Mouse (Mus musculus) E14TG2a.4 (cell line): Measurements from ENCODE around the gene Asb2.

Experiments used
- H3K27me3 ChIP-seq: 2 replicates; pipeline ENCODE4 v1.6.1; 2014; ENCODE audit warnings: low read length, control low read depth; ENCODE audit not compliant: insufficient read depth
- H3K36me3 ChIP-seq: 2 replicates; pipeline ENCODE4 v1.6.1; 2014; ENCODE audit warnings: low read length, control low read depth; ENCODE audit not compliant: insufficient read depth
- H3K4me1 ChIP-seq: replicated peaks from 2 replicates; pipeline ENCODE4 v1.6.1; 2014; ENCODE audit warnings: low read depth, low read length, control low read depth
- H3K4me3 ChIP-seq: replicated peaks from 2 replicates; pipeline ENCODE4 v1.5.1; 2014; ENCODE audit warnings: mild to moderate bottlenecking, low read length
- H3K9me3 ChIP-seq: 2 replicates; pipeline ENCODE4 v1.6.1; 2014; ENCODE audit warnings: low read length, control low read depth
- CTCF ChIP-seq: conservative IDR thresholded peaks from 2 replicates; pipeline ENCODE4 v1.5.1; 2014; ENCODE audit warnings: low read length
- NANOG ChIP-seq: IDR thresholded peaks from 2 replicates; pipeline ENCODE4 v1.6.1; 2014; ENCODE audit warnings: borderline replicate concordance, low read length, mixed read lengths
- POU5F1 ChIP-seq: IDR thresholded peaks from 2 replicates; pipeline ENCODE4 v1.6.1; 2014; ENCODE audit warnings: low read length, borderline replicate concordance

Gene Asb2

GRCm38 (mm10) chr12:103356415-103356748, 581 bp upstream of the Asb2 start:
- Histone ChIP-seq H3K4me1 (no peaks in the 10 kb centered on the region), H3K36me3 (no peaks in the 10 kb centered on the region), H3K27me3 (peaks cover 5% of the 10 kb centered on the region; the same call in 1 of the 2 replicates), H3K9me3 (0 out of 2 replicates have a peak, but pooled peaks cover 3% of the 10 kb centered on the region), H3K4me3 (no peak overlapping the region)
- TF ChIP-seq NANOG = no peak
- no peak for TF ChIP-seq CTCF
- no peak for TF ChIP-seq POU5F1

- Histone ChIP-seq H3K27me3 (peaks cover 5% of the 10 kb centered on the region; the same call in 1 of the 2 replicates), H3K9me3 (0 out of 2 replicates have a peak, but pooled peaks cover 3% of the 10 kb centered on the region), H3K4me3 (no peak overlapping the region), H3K36me3 (no peaks in the 10 kb centered on the region), H3K4me1 (no peaks in the 10 kb centered on the region)
- no peak for TF ChIP-seq CTCF
- TF ChIP-seq NANOG = no peak
- no peak for TF ChIP-seq POU5F1
Measured at GRCm38 (mm10) chr12:103353538-103353937, 2.3 kb downstream of the Asb2 start.

DNA sequence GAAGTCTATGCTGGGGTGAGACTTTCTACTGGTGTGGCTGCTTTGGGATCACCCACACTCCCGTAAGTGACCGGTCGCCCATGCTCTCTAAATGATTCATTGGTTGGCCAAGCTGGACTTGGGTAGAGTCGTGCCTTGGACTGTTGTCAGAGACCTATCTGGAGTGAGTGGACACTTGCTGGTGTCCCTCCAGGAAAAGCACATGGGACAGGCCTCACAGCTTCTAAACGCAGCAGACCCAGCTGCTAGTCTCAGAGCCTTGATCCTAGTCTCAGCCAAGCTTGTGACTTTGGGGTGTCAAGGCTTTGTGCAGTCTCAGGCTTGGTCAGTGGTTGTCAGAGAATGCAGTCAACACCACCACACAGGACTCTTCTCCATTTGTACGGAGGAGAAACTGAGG, 3.1 kb downstream of the Asb2 start:
- 0 out of 2 replicates have a peak, but pooled peaks cover 3% of the 10 kb centered on the region for H3K9me3 ChIP-seq
- H3K36me3 ChIP-seq = no peaks in the 10 kb centered on the region
- no peaks in the 10 kb centered on the region for H3K4me1 ChIP-seq
- no peak overlapping the region for H3K4me3 ChIP-seq
- H3K27me3 ChIP-seq = peaks cover 11% of the 10 kb centered on the region
- no peak for TF ChIP-seq NANOG
- no peak for TF ChIP-seq CTCF
- no peak for TF ChIP-seq POU5F1

DNA sequence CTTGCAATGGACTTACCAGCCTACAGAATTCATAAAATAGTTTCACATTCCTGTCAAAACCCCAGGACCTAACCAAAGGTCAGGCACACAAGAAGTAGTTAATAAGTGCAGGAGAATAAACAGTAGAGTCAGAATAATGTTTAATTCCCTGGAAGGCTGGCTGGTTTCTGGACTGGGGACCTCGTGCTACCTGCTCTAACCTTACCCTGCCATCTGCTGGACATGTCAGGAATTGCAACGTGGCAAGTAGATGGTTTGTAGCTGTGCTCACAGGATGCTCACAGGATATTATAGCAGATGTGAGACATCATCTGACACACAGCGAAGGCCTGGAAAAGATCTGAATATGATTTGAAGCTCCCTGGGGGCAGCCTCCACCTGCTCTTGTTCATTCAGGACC, 7.3 kb downstream of the Asb2 start:
- Histone ChIP-seq H3K9me3 (0 out of 2 replicates have a peak, but pooled peaks cover 3% of the 10 kb centered on the region), H3K27me3 (peaks cover 10% of the 10 kb centered on the region), H3K4me1 (no peaks in the 10 kb centered on the region), H3K36me3 (no peaks in the 10 kb centered on the region), H3K4me3 (no peak overlapping the region)
- no peak for TF ChIP-seq POU5F1
- TF ChIP-seq NANOG = no peak
- peak; percentile 98 for TF ChIP-seq CTCF

DNA sequence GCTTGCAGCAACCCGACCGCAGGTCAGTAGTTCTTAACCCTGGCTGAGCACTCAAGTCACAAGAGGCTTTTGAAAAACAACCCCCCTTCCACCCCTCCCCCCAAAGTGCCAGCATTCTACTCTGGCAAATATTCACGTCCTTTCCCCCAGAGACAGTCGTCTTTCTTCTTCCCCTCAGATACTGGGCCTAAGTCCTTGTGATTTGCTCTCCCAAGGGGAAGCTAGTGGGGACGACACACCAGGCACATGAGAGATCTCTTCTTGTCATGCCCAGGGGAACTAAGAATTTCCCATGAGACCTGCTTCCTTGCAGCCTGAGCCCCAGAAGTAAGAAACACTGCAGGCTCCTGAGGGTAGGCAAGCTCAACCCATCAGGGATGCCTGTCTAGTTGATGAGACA, 8.4 kb downstream of the Asb2 start:
- no peaks in the 10 kb centered on the region for H3K4me1 ChIP-seq
- peaks cover 14% of the 10 kb centered on the region for H3K27me3 ChIP-seq
- H3K36me3 ChIP-seq = no peaks in the 10 kb centered on the region
- H3K9me3 ChIP-seq = 0 out of 2 replicates have a peak, but pooled peaks cover 3% of the 10 kb centered on the region
- TF ChIP-seq POU5F1 (no peak), CTCF (no peak), NANOG (no peak)
- no peak overlapping the region for H3K4me3 ChIP-seq

DNA sequence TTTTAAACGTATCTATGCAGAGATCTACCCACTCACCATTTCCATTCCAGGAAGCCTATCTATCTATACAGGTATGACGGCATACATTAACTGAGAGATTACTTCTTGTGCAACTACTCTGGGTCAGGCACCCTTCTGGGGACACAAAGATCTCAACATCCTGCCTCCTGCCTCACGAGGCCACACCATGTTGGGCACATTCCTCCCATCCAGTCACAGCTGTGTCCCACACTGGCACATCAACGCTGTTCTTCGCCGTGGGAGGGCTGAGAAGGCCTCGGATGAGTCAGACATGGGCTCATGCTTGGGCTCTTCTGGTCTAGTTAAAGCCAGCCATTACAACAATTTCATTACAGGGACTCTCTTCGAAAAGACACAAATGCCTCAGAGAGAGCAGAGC, 8.9 kb downstream of the Asb2 start:
- Histone ChIP-seq H3K27me3 (peaks cover 14% of the 10 kb centered on the region), H3K9me3 (0 out of 2 replicates have a peak, but pooled peaks cover 3% of the 10 kb centered on the region), H3K4me3 (no peak overlapping the region), H3K36me3 (no peaks in the 10 kb centered on the region), H3K4me1 (no peaks in the 10 kb centered on the region)
- TF ChIP-seq NANOG (no peak), POU5F1 (no peak)

DNA sequence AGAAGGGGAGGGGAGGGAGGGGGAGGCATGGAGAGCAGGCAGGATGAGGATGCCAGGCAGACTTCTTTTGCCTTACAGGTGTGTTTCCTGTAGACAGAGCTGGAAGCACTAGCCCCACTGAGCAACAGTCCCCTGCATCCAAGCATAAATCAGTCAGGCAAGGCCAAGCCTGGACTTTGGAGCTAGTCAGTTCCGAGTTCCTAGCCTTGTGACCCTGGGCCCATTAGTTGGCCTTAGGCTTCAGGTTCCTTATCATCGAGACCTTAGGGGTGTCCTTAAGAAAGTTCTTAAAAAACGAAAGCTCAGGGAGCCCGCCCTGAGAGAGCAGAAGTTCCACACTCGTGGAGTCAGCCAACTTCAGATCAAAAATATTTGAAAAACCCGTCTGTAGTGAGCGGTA, 10.9 kb downstream of the Asb2 start:
- Histone ChIP-seq H3K27me3 (peaks cover 16% of the 10 kb centered on the region), H3K36me3 (no peaks in the 10 kb centered on the region), H3K9me3 (no peaks in the 10 kb centered on the region), H3K4me3 (no peak overlapping the region), H3K4me1 (no peaks in the 10 kb centered on the region)
- no peak for TF ChIP-seq POU5F1
- no peak for TF ChIP-seq NANOG
- no peak for TF ChIP-seq CTCF

DNA sequence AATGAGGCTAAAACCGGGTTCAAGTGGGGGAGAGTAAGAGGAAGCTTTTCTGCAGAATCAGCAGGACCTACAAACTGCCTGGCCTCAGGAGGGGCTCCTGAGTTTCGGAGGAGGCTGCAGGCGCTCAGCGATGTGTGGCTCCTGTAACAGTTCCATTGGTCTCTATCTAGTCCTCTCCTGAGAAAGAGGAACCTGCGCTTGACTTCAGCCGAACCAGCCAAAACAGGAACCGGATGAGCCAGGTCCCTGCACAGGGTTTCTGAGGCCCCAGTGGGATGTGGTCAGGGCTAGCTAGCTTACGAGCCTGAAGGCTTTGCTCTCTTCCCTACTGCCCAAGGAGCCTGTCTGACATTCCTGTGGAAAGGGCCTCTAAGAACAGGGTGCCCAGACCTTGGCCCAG, 12.3 kb downstream of the Asb2 start:
- Histone ChIP-seq H3K9me3 (no peaks in the 10 kb centered on the region), H3K4me1 (no peaks in the 10 kb centered on the region), H3K27me3 (peaks cover 30% of the 10 kb centered on the region), H3K36me3 (no peaks in the 10 kb centered on the region), H3K4me3 (no peak overlapping the region)
- TF ChIP-seq POU5F1 (no peak), CTCF (no peak), NANOG (no peak)

DNA sequence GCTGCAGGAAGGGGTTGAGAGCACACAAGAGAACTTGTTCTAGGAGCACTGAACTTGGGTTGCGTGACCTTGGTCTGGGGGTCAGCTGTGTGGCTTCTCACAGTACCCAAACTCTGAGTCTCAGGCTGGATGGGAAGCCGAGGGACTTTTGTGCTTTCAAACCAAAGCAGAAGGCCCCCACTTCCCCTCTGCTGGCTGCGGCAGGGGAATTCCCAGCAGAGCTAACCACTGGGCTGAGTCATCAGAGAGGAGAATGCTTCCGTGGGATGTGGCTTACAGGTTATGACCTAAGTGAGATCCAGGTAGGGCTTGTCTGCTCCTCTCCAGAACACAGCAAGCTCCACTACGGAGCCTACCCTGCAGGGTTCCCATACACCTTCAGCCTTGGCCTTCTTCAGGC, 14.6 kb downstream of the Asb2 start:
- Histone ChIP-seq H3K27me3 (peaks cover 21% of the 10 kb centered on the region), H3K36me3 (no peaks in the 10 kb centered on the region), H3K4me1 (no peaks in the 10 kb centered on the region), H3K4me3 (no peak overlapping the region), H3K9me3 (no peaks in the 10 kb centered on the region)
- TF ChIP-seq POU5F1 (no peak), CTCF (no peak), NANOG (no peak)
